Mouse (Mus musculus) hindbrain, embryonic 11.5 days (tissue): ENCODE results near the gene Gm21970. TPM values are rescaled to one million over a fixed set of nuclear protein-coding genes. Genes with fewer than 3 reads are reported as not detected.

ENCODE experiments used
- ATAC-seq: fragments of 200-750 bp; cut with Nextera tagmentation; 2 replicates; pipeline ENCODE4 v1.8.0; 2017; ENCODE audit warnings: mild to moderate bottlenecking, moderate TSS enrichment, moderate library complexity; ENCODE audit not compliant: low FRiP score
- DNase-seq: peaks from one replicate; pipeline ENCODE4 v3.0.0-alpha.2; 2015; ENCODE audit warnings: low spot score
- H3K27ac ChIP-seq: fragments of 300-500 bp; sonication (generic); 2 replicates; pipeline ENCODE4 v1.5.1; 2014; ENCODE audit warnings: mild to moderate bottlenecking, low read depth, low read length
- H3K27me3 ChIP-seq: fragments of 300-500 bp; sonication (generic); 2 replicates; pipeline ENCODE4 v1.6.1; 2014; ENCODE audit warnings: mild to moderate bottlenecking, low read length, moderate library complexity, mixed read lengths; ENCODE audit not compliant: control insufficient read depth, insufficient read depth
- H3K36me3 ChIP-seq: fragments of 300-500 bp; sonication (generic); 2 replicates; pipeline ENCODE4 v1.6.1; 2014; ENCODE audit warnings: mild to moderate bottlenecking, low read length, moderate library complexity, mixed read lengths; ENCODE audit not compliant: control insufficient read depth, insufficient read depth
- H3K4me1 ChIP-seq: fragments of 300-500 bp; sonication (generic); replicated peaks from 2 replicates; pipeline ENCODE4 v1.6.1; 2014; ENCODE audit warnings: low read length, mixed read lengths; ENCODE audit not compliant: control insufficient read depth, insufficient read depth
- H3K4me2 ChIP-seq: fragments of 300-500 bp; sonication (generic); replicated peaks from 2 replicates; pipeline ENCODE4 v1.6.1; 2014; ENCODE audit warnings: mild to moderate bottlenecking, low read depth, low read length
- H3K4me3 ChIP-seq: fragments of 300-500 bp; sonication (generic); 2 replicates; pipeline ENCODE4 v1.5.1; 2014; ENCODE audit warnings: low read depth, low read length
- H3K9ac ChIP-seq: fragments of 300-500 bp; sonication (generic); 2 replicates; pipeline ENCODE4 v1.6.1; 2014; ENCODE audit warnings: low read depth, low read length
- H3K9me3 ChIP-seq: fragments of 300-500 bp; sonication (generic); 2 replicates; pipeline ENCODE4 v1.6.1; 2016; ENCODE audit warnings: low read length; ENCODE audit not compliant: control insufficient read depth
- WGBS: fragments of 180-500 bp; shearing (Covaris S2); extraction: QIAGEN DNeasy Blood & Tissue Kit; methylation state at CpG from one replicate; pipeline ENCODE4 v1.1.7; 2014; 5-methylcytosine and 5-hydroxymethylcytosine counted together
- polyA plus RNA-seq: library from polyadenylated mRNA; unstranded; fragments of >200 nt; fragmentation: Nextera tagmentation; extraction: Ambion mirVana; gene quantifications from 2 replicates; pipeline ENCODE4 v1.2.1, GENCODE M21; 2014

Gene Gm21970
- polyA plus RNA-seq, 1 experiment from 2014 or later = not detected

DNA sequence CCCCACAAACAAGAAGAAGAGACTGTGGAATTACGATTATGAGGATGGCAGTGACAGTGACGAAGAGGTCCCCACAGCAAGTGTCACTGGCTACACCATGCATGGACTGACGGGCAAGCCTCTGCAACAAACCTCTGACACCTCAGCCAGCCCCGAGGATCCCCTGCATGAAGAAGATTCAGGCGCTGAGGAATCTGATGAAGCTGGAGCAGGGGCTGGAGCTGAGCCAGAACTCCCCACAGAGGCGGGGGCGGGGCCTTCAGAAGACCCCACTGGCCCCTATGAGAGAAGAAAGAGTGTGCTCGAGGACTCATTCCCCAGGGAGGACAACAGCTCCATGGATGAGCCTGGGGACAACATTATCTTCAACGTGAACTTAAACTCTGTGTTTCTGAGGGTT lies 12.3 kb downstream of the Gm21970 start:
- WGBS = 80% methylated on average over 9 of the region's 9 CpGs
- Histone ChIP-seq H3K27me3 (no peaks in the 10 kb centered on the region), H3K27ac (no peak overlapping the region), H3K9me3 (no peaks in the 10 kb centered on the region), H3K4me3 (no peak overlapping the region), H3K4me1 (no peaks in the 10 kb centered on the region), H3K36me3 (no peaks in the 10 kb centered on the region), H3K9ac (no peak overlapping the region), H3K4me2 (no peak overlapping the region)
- ATAC-seq = no peak
- no peak for DNase-seq

GRCm38 (mm10) chr16:91404187-91404586 lies 12.7 kb downstream of the Gm21970 start:
- Histone ChIP-seq H3K27me3 (no peaks in the 10 kb centered on the region), H3K36me3 (no peaks in the 10 kb centered on the region), H3K27ac (no peak overlapping the region), H3K4me2 (no peak overlapping the region), H3K4me3 (no peak overlapping the region), H3K4me1 (no peaks in the 10 kb centered on the region), H3K9me3 (no peaks in the 10 kb centered on the region), H3K9ac (no peak overlapping the region)
- 95% methylated on average over 8 of the region's 8 CpGs for WGBS
- ATAC-seq (no peak), DNase-seq (no peak)

DNA sequence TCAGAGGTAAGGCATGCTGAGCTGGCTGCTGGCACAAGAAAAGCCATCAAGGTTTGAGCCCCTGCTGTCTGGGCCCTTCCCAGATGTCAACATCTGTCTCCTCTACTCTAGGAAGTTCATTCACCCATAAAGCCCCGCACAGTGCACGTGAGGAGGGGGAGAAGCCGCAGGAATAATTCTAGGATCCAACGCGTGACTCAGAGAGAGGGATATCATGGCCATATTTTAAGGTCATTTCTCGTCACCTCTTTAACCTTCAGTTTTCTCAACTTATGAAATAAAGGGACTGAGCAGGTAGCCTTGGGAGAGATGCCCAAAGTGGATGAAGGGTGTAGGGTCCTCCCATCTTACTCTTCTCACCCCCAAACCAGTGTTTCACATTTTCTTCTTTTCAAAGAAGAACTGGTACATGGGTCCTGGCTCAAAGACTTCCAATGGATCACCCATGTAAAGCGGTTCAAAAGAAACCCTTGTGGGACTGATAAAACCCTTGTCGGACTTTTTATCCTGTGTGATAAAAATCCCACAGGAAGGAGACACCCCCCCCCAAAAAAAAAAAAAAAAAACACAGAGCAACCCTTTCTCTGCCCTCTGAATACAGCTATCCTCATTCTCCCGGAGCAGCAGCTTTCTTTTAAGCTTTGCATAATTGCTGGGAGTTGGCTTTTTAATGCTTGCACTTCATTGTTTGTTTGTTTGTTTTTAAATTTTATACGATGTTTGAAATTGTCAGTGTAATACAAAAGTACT lies 13.5 kb downstream of the Gm21970 start:
- Histone ChIP-seq H3K4me1 (no peaks in the 10 kb centered on the region), H3K9me3 (no peaks in the 10 kb centered on the region), H3K4me3 (no peak overlapping the region), H3K27me3 (no peaks in the 10 kb centered on the region), H3K9ac (no peak overlapping the region), H3K27ac (no peak overlapping the region), H3K4me2 (no peak overlapping the region), H3K36me3 (no peaks in the 10 kb centered on the region)
- DNase-seq = no peak
- no peak for ATAC-seq
- 74% methylated on average over 10 of the region's 10 CpGs for WGBS

GRCm38 (mm10) chr16:91405640-91406584 lies 14.4 kb downstream of the Gm21970 start, which contains the start of gene Il10rb:
Gene Il10rb (plus strand): TSS chr16:91406164.
- Histone ChIP-seq H3K4me3 (peak within 1 kb of the TSS; percentile 51), H3K9ac (peak within 1 kb of the TSS; percentile 71), H3K27me3 (no peaks in the 10 kb centered on the region), H3K27ac (no peak within 1 kb of the TSS), H3K4me2 (peak within 1 kb of the TSS; percentile 98), H3K36me3 (no peaks in the 10 kb centered on the region), H3K4me1 (no peaks in the 10 kb centered on the region), H3K9me3 (no peaks in the 10 kb centered on the region)
- peak; percentile 68 for DNase-seq
- 10% methylated on average over 43 of the region's 51 CpGs for WGBS
- peak; percentile 76 for ATAC-seq

DNA sequence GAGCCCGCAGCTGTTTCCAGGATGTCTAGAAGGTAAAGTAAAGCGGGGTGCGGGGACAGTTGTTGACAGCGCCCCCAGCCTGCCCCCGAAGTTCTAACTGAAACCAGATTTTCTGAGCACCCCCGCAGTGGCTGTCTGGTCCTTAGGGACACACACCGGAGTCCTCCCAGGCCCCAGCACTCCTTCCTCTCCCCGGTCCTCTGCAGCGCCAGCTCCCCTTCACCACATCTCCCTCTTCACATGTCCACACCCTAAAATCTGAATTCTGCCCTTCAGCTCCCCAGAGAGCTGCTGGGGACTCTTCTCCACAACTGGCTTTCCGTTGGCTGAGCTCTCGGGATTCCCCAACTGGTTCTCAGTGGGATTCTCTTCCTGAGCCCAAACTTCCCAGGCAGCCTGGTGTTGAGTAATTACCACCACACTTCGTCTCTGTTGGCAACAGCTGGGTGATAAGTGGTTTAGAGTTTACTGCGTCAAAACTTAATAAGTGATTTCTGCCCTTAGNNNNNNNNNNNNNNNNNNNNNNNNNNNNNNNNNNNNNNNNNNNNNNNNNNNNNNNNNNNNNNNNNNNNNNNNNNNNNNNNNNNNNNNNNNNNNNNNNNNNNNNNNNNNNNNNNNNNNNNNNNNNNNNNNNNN lies 15.2 kb downstream of the Gm21970 start:
- Histone ChIP-seq H3K36me3 (no peaks in the 10 kb centered on the region), H3K9ac (peak overlapping the region; percentile 71), H3K4me3 (peak overlapping the region; percentile 51), H3K27ac (no peak overlapping the region), H3K4me2 (peak overlapping the region; percentile 98), H3K27me3 (no peaks in the 10 kb centered on the region), H3K9me3 (no peaks in the 10 kb centered on the region), H3K4me1 (no peaks in the 10 kb centered on the region)
- 3% methylated on average over 11 of the region's 13 CpGs for WGBS
- DNase-seq (no peak), ATAC-seq (peak; percentile 12; the same call in 1 of the 2 replicates)

DNA sequence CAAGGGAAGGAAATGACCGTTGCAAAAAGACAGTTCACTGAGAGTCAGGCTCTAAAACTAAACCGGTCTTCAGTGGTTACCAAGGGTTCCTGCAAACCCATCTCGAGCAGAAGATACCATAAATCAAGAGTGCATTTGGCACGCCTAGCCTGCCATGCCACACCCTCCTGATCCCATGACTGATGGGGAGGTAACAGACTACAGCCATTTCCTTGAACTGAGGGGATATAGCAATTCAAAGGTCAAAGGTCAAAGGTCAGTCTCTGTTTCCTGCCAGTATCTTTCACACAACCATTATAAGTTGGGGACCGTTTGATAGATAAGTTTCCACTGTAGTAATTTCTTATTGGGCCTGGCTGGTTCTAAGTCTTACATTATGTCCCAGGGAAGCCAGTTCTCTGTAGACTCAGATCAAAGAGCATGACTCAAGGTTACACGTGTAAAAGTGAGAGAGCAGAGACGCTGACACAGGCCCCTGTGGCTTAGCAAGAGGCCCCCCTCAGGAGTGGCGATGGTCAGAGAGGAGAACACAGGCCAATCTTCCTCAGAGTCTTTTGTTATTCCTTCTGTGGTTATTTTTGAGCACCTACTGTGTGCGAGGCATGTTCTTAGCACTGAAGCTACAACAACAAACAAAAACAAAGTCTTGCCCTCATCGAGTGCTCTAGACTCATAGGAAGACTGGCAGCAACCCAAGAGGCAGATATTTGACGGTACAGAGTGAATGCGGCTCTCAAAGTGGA lies 21.8 kb downstream of the Gm21970 start:
- DNase-seq = no peak
- H3K4me3 ChIP-seq = no peak overlapping the region
- no peak for ATAC-seq
- WGBS = 69% methylated on average over 12 of the region's 12 CpGs
- no peak overlapping the region for H3K27ac ChIP-seq
- H3K36me3 ChIP-seq = no peaks in the 10 kb centered on the region
- no peaks in the 10 kb centered on the region for H3K9me3 ChIP-seq
- H3K9ac ChIP-seq = no peak overlapping the region
- H3K4me1 ChIP-seq = no peaks in the 10 kb centered on the region
- H3K4me2 ChIP-seq = no peak overlapping the region
- no peaks in the 10 kb centered on the region for H3K27me3 ChIP-seq

DNA sequence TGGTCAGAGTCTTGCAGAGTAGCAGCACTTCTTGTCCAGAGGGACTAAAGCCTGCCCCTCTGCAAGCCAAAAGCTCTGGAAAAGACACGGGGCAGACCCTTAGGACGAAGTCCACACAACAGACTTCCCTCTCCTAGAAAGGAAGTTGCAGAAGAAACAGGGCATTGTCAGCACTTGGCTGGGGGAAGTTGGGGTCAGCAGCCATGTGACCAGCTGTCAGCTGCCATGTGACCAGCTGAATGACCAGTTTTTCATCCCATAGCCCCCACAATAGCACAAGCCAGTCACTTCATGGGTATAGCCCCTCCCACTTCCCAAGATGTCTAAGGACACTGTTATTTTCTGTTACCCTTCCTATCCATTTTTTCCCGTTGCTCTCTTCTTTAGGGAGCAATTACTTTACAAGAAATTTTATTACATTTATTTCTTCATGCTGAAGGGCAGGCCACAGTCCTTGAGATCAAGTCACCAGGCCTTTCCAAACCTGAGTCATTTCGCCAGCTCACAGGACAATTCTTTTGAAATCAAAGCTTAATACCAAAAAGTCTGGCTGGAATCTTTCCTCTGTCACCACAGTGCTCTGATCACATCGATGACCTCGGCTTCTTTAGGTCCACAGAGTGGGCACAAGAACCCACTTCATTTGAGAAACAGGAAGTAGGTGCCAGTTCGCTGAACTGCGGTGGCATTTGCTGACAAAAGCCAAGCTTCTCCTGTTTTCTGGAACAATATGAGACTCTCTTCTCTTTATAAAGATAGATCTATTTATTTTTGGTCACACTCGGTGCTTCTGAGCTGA lies 24.1 kb downstream of the Gm21970 start:
- no peak for ATAC-seq
- H3K36me3 ChIP-seq = no peaks in the 10 kb centered on the region
- H3K9ac ChIP-seq = no peak overlapping the region
- no peaks in the 10 kb centered on the region for H3K27me3 ChIP-seq
- H3K9me3 ChIP-seq = no peaks in the 10 kb centered on the region
- no peak overlapping the region for H3K27ac ChIP-seq
- no peak overlapping the region for H3K4me3 ChIP-seq
- DNase-seq = no peak
- no peaks in the 10 kb centered on the region for H3K4me1 ChIP-seq
- no peak overlapping the region for H3K4me2 ChIP-seq
- WGBS = 83% methylated on average over 9 of the region's 9 CpGs
